Mouse (Mus musculus): ENCODE measurements around the gene Cacng5.

Cacng5 gene

GRCm38 (mm10) chr11:107914634-107915226, at the start of gene Cacng5:
TSS of gene Cacng5 (minus strand) at chr11:107915055.
- DNase-seq: peak; percentile 48

GRCm38 (mm10) chr11:107957566-107958350, 42.9 kb upstream of the Cacng5 start:
- no peak for DNase-seq

GRCm38 (mm10) chr11:107955191-107956062, 40.6 kb upstream of the Cacng5 start:
- no peak for DNase-seq

- DNase-seq: no peak
These were observed 36.6 kb upstream of the Cacng5 start for GRCm38 (mm10) chr11:107951431-107951830.

- no peak for DNase-seq
These were observed 35.8 kb upstream of the Cacng5 start for GRCm38 (mm10) chr11:107950658-107951057.

- no peak for DNase-seq
These were observed 35.4 kb upstream of the Cacng5 start for GRCm38 (mm10) chr11:107950211-107950610.

- DNase-seq: no peak
These were observed 33.1 kb upstream of the Cacng5 start for GRCm38 (mm10) chr11:107947951-107948350.

GRCm38 (mm10) chr11:107946823-107947222, 32.0 kb upstream of the Cacng5 start:
- DNase-seq: no peak

GRCm38 (mm10) chr11:107936929-107937328, 22.1 kb upstream of the Cacng5 start:
- DNase-seq: no peak

- DNase-seq: no peak
These were observed 16.9 kb upstream of the Cacng5 start for GRCm38 (mm10) chr11:107931721-107932120.

- DNase-seq: no peak
These were observed 16.4 kb upstream of the Cacng5 start for GRCm38 (mm10) chr11:107931288-107931687.

- DNase-seq: no peak
These were observed 14.9 kb upstream of the Cacng5 start for GRCm38 (mm10) chr11:107929712-107930111.

GRCm38 (mm10) chr11:107919852-107920508, 5.1 kb upstream of the Cacng5 start:
- peak; percentile 18 for DNase-seq

GRCm38 (mm10) chr11:107917721-107918235, 2.9 kb upstream of the Cacng5 start:
- no peak for DNase-seq

- no peak for DNase-seq
These were observed 1.5 kb downstream of the Cacng5 start for GRCm38 (mm10) chr11:107913317-107913716.

GRCm38 (mm10) chr11:107905364-107905763, 9.5 kb downstream of the Cacng5 start:
- DNase-seq: no peak

- no peak for DNase-seq
These were observed 10.8 kb downstream of the Cacng5 start for GRCm38 (mm10) chr11:107903966-107904605.

- DNase-seq: no peak
These were observed 14.4 kb downstream of the Cacng5 start for GRCm38 (mm10) chr11:107900470-107900869.

GRCm38 (mm10) chr11:107898698-107899097, 16.2 kb downstream of the Cacng5 start:
- DNase-seq: no peak

- no peak for DNase-seq
These were observed 19.2 kb downstream of the Cacng5 start for GRCm38 (mm10) chr11:107895635-107896034.

- no peak for DNase-seq
These were observed 23.5 kb downstream of the Cacng5 start for GRCm38 (mm10) chr11:107891377-107891776.

GRCm38 (mm10) chr11:107887342-107887741, 27.5 kb downstream of the Cacng5 start:
- DNase-seq: no peak
